Mouse (Mus musculus): Measurements from ENCODE around the gene Lmo4. TPM values are rescaled to one million over a fixed set of nuclear protein-coding genes. Genes with fewer than 3 reads are reported as not detected.

Lmo4 gene
- polyA plus RNA-seq, 1 experiment from 2014 or later = 50.7 TPM

- H3K4me2 ChIP-seq = no peak overlapping the region
- no peaks in the 10 kb centered on the region for H3K9me3 ChIP-seq
- H3K4me3 ChIP-seq (replicated peaks) = no peak overlapping the region
- no peak overlapping the region for H3K9ac ChIP-seq
- WGBS = 78% methylated on average over 9 of the region's 9 CpGs
- no peak overlapping the region for H3K27ac ChIP-seq
- ATAC-seq (ENCODE audit: low FRiP score) = no peak
- H3K36me3 ChIP-seq (replicated peaks) = no peaks in the 10 kb centered on the region
- peaks cover 58% of the 10 kb centered on the region for H3K27me3 ChIP-seq
- H3K4me1 ChIP-seq = peaks cover 14% of the 10 kb centered on the region; the same call in 1 of the 2 replicates
Measured at GRCm38 (mm10) chr3:144225456-144226240, 20.6 kb upstream of the Lmo4 start.

DNA sequence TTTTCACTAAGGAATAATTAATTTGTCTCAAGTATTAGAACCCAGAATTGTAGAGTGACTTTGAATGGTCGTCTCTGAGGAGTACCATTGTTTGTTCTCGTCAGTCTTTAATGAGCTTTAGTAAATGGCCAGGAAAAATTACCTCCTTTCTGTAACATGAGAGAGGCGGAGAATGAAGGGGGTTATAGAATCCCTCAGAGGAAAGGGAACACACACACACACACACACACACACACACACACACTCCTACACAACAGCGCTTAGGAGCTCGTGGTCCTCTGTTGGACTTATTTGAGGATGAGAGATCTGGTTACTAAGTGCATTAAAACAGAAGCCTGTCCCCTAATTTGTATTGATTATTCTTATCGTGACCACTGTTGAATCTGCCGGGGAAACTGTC, 19.6 kb upstream of the Lmo4 start:
- H3K27ac ChIP-seq = no peak overlapping the region
- 30% methylated on average over 7 of the region's 7 CpGs for WGBS
- no peak overlapping the region for H3K4me2 ChIP-seq
- no peak overlapping the region for H3K9ac ChIP-seq
- peaks cover 62% of the 10 kb centered on the region for H3K27me3 ChIP-seq
- no peaks in the 10 kb centered on the region for H3K9me3 ChIP-seq
- no peak overlapping the region for H3K4me3 ChIP-seq (replicated peaks)
- ATAC-seq (ENCODE audit: low FRiP score) = 0 out of 2 replicates have a peak, but pooled peaks have one; percentile 30
- no peaks in the 10 kb centered on the region for H3K36me3 ChIP-seq (replicated peaks)
- H3K4me1 ChIP-seq = peaks cover 14% of the 10 kb centered on the region; the same call in 1 of the 2 replicates

DNA sequence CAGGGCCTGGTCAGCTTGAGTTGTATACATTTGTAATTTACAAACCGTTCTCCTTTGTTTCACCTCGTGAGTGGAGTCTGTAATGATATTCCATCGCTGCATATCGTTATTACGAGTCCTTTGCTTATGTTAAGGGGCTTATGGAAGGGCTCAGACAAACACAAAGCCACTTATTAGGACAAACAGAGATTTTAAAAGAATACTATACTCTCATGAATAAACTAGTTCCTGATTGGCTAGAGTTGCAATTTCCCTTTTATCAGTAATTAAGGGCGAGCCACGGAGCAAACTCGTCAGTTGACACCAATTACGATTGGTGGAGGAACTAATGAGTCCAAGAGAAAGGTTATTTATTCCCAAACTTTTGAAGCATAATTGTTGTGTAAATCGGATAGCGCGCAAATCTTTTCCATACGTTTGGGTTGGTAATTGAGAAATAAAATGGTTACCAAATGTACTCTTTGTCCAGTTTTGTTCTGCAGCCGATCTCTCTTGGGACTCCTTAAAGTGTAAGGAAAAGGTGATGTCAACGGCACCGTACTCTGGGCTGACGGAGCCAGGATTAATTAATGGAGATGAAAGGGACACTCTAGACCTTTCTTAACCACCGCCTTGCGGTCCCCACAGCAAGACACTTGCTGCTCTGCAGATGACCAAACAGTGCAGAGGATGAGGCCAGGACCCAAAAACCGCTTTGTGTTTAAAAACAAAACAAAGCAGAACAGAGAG, 18.5 kb upstream of the Lmo4 start:
- peak overlapping the region; percentile 35 for H3K4me2 ChIP-seq
- peaks cover 54% of the 10 kb centered on the region for H3K27me3 ChIP-seq
- H3K9ac ChIP-seq = no peak overlapping the region
- ATAC-seq (ENCODE audit: low FRiP score) = peak; percentile 75
- H3K9me3 ChIP-seq = no peaks in the 10 kb centered on the region
- WGBS = 18% methylated on average over 20 of the region's 20 CpGs
- H3K4me3 ChIP-seq (replicated peaks) = no peak overlapping the region
- H3K36me3 ChIP-seq (replicated peaks) = no peaks in the 10 kb centered on the region
- H3K4me1 ChIP-seq = peaks cover 14% of the 10 kb centered on the region; the same call in 1 of the 2 replicates
- no peak overlapping the region for H3K27ac ChIP-seq

DNA sequence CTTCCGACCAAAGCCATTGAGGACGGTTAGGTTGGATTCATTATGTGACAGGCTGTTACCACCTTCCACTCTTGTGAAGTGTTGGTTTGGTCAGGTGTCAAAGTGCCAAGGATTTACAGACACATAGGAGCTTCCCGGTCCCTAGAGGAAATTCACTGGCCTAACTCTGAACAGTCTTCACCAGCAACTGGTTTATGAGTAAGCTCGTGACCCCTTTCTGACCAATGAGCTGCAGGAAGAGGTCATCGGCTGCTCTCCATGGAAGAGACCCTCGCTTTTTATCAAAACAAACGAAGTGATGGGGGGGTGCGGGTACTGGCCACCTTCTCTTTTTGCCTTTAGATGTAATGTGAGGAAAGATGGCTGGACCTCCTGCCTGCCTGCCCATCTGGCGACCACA, 17.4 kb upstream of the Lmo4 start:
- H3K4me3 ChIP-seq (replicated peaks) = no peak overlapping the region
- H3K27me3 ChIP-seq = peaks cover 54% of the 10 kb centered on the region
- peaks cover 14% of the 10 kb centered on the region; the same call in 1 of the 2 replicates for H3K4me1 ChIP-seq
- ATAC-seq (ENCODE audit: low FRiP score) = no peak
- no peaks in the 10 kb centered on the region for H3K9me3 ChIP-seq
- 86% methylated on average over 9 of the region's 9 CpGs for WGBS
- no peaks in the 10 kb centered on the region for H3K36me3 ChIP-seq (replicated peaks)
- H3K27ac ChIP-seq = no peak overlapping the region
- H3K9ac ChIP-seq = no peak overlapping the region
- H3K4me2 ChIP-seq = no peak overlapping the region

GRCm38 (mm10) chr3:144207498-144207897, 2.5 kb upstream of the Lmo4 start:
- Histone ChIP-seq H3K36me3 (replicated peaks) (no peaks in the 10 kb centered on the region), H3K4me1 (peaks cover 11% of the 10 kb centered on the region), H3K4me2 (no peak overlapping the region), H3K9me3 (no peaks in the 10 kb centered on the region), H3K9ac (no peak overlapping the region), H3K27me3 (peaks cover 19% of the 10 kb centered on the region), H3K4me3 (replicated peaks) (no peak overlapping the region), H3K27ac (no peak overlapping the region)
- ATAC-seq (ENCODE audit: low FRiP score) = no peak
- 36% methylated on average over 5 of the region's 5 CpGs for WGBS

DNA sequence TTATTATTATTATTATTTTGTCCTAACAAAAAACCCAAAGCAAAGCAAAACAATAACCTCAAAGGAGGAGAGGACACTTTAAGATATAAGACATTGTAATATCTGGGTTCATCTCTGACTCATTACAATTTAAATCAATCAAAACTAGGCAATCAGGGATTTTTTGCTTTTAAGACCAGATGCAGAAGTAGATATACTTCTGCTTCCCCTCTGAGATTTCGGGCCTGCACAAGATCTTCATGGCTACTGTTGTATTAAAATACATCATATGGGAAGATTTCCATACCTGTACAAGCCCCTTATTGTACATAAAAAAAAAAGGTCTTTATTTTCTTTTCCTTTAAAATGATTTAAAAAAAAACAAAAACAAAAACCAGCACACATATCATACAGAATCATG, 1.9 kb upstream of the Lmo4 start:
- no peaks in the 10 kb centered on the region for H3K36me3 ChIP-seq (replicated peaks)
- no peak overlapping the region for H3K27ac ChIP-seq
- H3K4me3 ChIP-seq (replicated peaks) = no peak overlapping the region
- WGBS = 95% methylated on average over 1 of the region's 1 CpGs
- peaks cover 12% of the 10 kb centered on the region for H3K4me1 ChIP-seq
- no peak overlapping the region for H3K4me2 ChIP-seq
- peaks cover 13% of the 10 kb centered on the region for H3K27me3 ChIP-seq
- no peaks in the 10 kb centered on the region for H3K9me3 ChIP-seq
- ATAC-seq (ENCODE audit: low FRiP score) = no peak
- H3K9ac ChIP-seq = no peak overlapping the region

DNA sequence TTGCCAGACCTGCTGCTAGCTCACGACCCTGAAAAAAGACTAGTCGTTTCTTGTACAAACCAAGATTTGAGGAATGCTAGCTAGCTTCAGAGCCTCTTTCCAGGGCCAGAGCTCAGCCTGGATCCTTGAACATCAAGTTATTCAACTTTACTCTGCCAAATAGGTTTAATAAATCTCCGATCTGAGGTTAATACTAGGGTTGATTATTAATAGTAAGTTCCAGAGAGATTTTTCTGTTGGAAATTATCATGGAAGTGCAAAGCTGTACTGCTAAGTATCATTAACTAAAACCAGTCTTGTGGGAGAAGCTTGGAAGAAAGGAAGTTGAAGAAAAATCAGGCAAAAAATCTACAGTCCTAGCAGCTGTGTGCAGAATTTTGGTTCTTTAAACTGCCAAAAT, 1.2 kb upstream of the Lmo4 start:
- H3K4me1 ChIP-seq = peaks cover 19% of the 10 kb centered on the region
- H3K27me3 ChIP-seq = peaks cover 13% of the 10 kb centered on the region
- no peaks in the 10 kb centered on the region for H3K36me3 ChIP-seq (replicated peaks)
- peak overlapping the region; percentile 96 for H3K9ac ChIP-seq
- H3K4me2 ChIP-seq = peak overlapping the region; percentile 93
- H3K27ac ChIP-seq = 0 out of 2 replicates have a peak overlapping the region, but pooled peaks have one; percentile 99
- H3K9me3 ChIP-seq = no peaks in the 10 kb centered on the region
- H3K4me3 ChIP-seq (replicated peaks) = peak overlapping the region; percentile 72
- WGBS = 28% methylated on average over 3 of the region's 3 CpGs
- ATAC-seq (ENCODE audit: low FRiP score) = no peak

GRCm38 (mm10) chr3:144205351-144206153, 532 bp upstream of the Lmo4 start:
- Histone ChIP-seq H3K27ac (peak overlapping the region; percentile 99), H3K9me3 (no peaks in the 10 kb centered on the region), H3K4me2 (peak overlapping the region; percentile 93), H3K9ac (peak overlapping the region; percentile 96), H3K4me1 (peaks cover 25% of the 10 kb centered on the region), H3K36me3 (replicated peaks) (no peaks in the 10 kb centered on the region), H3K4me3 (replicated peaks) (peak overlapping the region; percentile 72), H3K27me3 (peaks cover 8% of the 10 kb centered on the region)
- WGBS = under 1% methylated on average over 65 of the region's 69 CpGs
- ATAC-seq (ENCODE audit: low FRiP score) = peak; percentile 93

DNA sequence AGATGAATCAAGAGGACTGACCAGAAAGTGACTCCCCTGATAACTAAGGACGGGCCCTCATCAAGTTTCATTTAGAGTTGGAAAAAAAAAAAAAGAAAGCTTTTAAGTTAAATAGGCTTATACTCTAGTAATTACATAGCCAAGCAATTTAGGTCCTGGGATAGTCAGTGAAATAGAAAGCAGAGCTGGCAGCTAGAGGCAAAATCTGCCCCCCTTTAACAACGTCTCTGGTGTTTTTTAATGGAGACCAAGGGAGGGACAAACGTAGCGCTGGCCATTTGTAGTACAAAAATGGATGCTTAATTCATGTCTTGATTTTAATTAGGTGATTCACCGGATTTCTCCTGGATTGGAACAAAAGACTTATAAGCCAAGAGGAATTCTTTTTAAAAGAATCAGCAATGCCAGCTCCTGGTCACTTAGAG, 1.0 kb downstream of the Lmo4 start:
- Histone ChIP-seq H3K9me3 (no peaks in the 10 kb centered on the region), H3K9ac (peak overlapping the region; percentile 96), H3K27me3 (peaks cover 11% of the 10 kb centered on the region), H3K4me3 (replicated peaks) (peak overlapping the region; percentile 72), H3K4me2 (peak overlapping the region; percentile 93), H3K27ac (peak overlapping the region; percentile 99), H3K36me3 (replicated peaks) (no peaks in the 10 kb centered on the region), H3K4me1 (peaks cover 40% of the 10 kb centered on the region)
- WGBS = under 1% methylated on average over 5 of the region's 5 CpGs
- no peak for ATAC-seq (ENCODE audit: low FRiP score)

DNA sequence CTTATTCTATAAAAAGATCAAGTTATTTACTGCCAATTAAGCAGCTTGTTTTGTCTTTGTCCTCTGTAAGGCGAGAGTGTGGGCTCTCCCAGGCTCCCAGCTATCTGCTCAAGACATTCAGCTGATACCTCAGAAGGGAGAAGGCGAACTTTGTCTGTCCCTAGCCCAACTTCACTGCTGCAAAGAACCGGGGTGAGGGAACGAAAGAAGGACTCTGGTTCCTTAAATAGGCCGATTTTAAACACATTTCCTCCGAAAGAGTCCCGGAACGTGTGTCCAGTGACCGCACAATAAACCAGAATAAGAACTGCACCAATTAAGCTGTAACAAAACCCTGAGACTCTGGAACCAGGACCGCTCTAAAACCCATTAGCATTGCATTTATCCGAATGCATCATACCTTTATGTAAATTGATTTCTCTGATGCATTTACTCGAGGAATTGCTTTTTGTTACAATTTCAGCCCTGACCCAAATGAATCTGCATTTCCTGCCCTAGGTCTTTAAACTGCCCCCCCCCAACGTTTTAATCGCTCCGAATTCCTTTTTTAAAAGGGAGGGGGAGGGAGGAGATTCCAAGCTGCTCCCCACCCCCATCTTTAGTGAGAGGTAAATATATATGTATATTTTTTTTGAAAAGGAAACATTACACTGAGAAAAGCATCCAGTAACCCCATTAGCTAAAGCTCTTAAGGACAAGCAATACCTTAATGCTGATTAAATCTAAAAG, 1.6 kb downstream of the Lmo4 start:
- H3K4me1 ChIP-seq = peaks cover 45% of the 10 kb centered on the region
- ATAC-seq (ENCODE audit: low FRiP score) = no peak
- H3K27me3 ChIP-seq = peaks cover 8% of the 10 kb centered on the region
- under 1% methylated on average over 15 of the region's 15 CpGs for WGBS
- peak overlapping the region; percentile 88 for H3K27ac ChIP-seq
- peak overlapping the region; percentile 93 for H3K4me2 ChIP-seq
- peak overlapping the region; percentile 96 for H3K9ac ChIP-seq
- H3K4me3 ChIP-seq (replicated peaks) = peak overlapping the region; percentile 72
- no peaks in the 10 kb centered on the region for H3K36me3 ChIP-seq (replicated peaks)
- no peaks in the 10 kb centered on the region for H3K9me3 ChIP-seq

DNA sequence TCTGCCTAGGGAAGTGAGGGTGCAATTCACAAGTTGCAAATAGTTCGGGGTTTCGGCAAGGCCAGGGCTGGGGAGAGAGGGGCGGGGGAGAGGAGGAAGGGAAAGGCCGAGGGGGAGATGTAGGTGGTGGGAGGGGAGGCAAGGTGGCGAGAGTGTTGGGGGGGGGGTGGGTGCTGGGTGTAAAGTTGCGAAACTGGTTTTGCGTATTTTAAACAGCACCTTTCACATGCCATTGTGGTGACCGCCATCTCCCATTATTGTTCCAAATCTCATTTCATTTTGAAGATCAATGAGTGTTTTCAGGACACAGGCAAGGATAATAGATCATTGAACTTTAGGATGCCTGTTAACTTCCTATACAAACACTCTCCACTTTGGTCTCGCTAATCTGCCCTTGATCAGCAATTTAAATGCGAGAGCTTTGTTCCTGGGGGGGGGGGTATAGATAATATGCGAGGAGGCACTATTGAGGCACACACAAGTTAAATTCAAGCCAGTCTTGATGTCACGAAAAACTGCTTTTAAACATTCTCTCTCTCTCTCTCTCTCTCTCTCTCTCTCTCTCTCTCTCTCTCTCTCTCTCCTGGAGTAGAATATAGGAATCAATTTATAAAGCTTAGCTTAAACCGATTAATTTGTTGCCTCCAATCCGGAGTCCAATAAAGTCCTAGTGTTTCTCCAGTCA, 2.3 kb downstream of the Lmo4 start:
- Histone ChIP-seq H3K36me3 (replicated peaks) (no peaks in the 10 kb centered on the region), H3K4me3 (replicated peaks) (peak overlapping the region; percentile 72), H3K27me3 (0 out of 2 replicates have a peak, but pooled peaks cover 4% of the 10 kb centered on the region), H3K4me1 (peaks cover 50% of the 10 kb centered on the region), H3K9ac (peak overlapping the region; percentile 96), H3K4me2 (peak overlapping the region; percentile 93), H3K9me3 (no peaks in the 10 kb centered on the region), H3K27ac (peak overlapping the region; percentile 88)
- no peak for ATAC-seq (ENCODE audit: low FRiP score)
- under 1% methylated on average over 14 of the region's 14 CpGs for WGBS

Data from forebrain, embryonic 12.5 days (tissue).